Mouse (Mus musculus) gonadal fat pad, adult 2 months (tissue): ENCODE results near the gene Magi1. TPM values are rescaled to one million over a fixed set of nuclear protein-coding genes. Genes with fewer than 3 reads are reported as not detected.
A peak's percentile ranks its signal among the peaks of the same experiment; 100 is the strongest.

Experiments
- DNase-seq: peaks from one replicate; pipeline ENCODE4 v3.0.0-alpha.2; 2012; ENCODE audit warnings: low read depth
- polyA plus RNA-seq: library from polyadenylated mRNA; depleted of rRNA; stranded (reverse); fragments of >200 nt; gene quantifications from 2 replicates; pipeline ENCODE4 v1.2.3, GENCODE M21; 2012

Gene Magi1
- polyA plus RNA-seq, 1 experiment = 6.0 TPM

DNA sequence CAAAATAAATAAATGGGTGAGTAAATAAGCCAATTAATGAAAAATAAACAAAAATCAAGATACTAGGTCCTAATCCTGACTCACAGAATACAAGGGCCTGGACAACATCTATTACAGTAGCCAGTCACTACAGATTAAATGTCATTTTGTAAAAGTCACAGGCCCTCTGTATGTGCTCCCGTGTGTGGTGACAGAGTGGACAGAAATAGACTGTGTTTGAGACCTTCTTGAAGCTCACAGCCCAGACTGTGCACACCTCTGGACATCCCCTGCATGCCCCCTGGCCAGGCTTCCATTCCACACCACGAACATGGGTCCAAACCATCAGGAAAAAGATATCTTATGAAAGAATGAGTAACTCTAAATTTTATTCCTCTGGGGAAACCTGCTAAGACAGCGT is 300.2 kb downstream of the Magi1 start:
- no peak for DNase-seq

DNA sequence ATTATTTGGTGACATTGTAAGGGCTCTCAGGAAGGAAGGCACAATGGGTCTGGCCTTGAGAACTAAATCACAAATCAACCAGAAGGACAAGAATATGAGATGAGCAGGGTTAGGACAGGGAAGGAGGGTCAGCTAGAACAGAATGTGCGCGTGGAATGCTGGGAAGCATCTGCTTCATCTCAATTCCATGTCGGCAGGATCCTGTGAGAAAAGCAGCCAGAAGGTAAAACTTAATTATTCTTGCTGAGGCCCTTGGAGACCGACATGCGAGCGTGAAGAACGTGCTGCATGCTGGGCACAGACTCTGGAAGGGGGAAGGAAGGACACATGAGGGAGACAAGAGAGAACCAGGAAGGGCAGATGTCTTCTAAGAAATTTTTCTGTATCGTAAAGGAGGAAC is 302.5 kb downstream of the Magi1 start:
- DNase-seq = no peak

DNA sequence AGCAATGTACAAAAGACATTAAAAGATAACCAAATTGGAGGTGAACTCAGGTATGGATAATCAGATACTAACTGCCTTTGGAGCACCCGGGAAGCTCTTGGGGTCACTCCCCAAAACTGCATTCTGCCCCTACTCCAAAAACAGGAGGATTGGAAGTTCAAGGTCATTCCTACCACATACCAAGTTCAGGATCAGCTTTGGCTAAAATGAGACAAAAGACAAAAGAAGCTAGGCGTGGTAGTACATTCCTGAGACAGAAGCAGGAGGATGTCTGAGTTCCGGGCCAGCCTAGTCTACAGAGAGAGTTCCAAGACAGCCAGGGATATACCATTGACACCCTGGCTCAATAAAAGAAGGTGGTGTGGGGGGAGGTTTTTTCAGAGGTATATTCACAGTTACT is 304.5 kb downstream of the Magi1 start:
- no peak for DNase-seq

DNA sequence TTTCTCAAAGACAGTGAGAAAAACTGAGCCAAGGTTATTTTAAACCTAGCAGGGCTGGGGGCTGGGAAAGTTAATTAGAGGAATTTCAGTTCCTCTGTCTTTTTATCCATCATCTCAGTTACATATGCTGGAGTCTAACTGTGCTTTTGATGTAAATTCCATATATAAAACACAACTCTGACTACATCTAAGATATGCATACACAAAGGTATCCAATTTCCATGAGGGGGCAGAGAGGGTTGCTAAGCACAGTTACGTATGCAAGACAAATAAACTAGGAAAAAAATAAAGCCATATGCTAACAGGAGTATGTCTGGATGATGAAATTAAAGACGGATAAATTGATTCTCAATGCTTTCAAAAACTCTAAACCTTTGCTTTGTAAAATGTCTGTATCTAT is 315.0 kb downstream of the Magi1 start:
- DNase-seq = no peak

DNA sequence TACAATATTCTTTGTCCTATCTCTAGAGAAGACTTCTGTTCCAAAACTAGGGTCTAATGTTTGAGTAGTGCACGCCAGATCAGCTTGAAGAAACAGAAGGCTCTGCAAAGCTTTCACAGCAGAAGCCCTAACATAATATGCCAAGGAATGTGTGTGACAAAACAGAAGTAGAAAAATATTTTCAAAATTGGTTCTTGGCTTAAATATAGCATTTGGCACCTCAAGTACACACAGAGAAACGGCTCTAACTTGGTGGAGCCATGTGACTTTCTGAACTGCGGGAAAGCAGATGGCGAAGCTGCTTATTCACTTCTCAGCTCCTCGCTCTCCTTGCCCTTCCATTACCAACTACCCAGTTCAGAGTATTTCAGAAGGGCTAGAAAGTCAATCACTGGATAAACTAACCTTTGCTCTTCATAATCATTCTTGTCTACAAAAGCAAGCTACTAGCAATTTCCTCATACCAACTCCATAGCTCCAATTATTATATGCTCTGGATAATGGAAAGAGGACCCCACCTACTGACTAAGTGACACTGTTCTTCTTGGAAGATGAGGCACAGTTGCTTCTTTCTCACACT is 320.9 kb downstream of the Magi1 start:
- DNase-seq = no peak

DNA sequence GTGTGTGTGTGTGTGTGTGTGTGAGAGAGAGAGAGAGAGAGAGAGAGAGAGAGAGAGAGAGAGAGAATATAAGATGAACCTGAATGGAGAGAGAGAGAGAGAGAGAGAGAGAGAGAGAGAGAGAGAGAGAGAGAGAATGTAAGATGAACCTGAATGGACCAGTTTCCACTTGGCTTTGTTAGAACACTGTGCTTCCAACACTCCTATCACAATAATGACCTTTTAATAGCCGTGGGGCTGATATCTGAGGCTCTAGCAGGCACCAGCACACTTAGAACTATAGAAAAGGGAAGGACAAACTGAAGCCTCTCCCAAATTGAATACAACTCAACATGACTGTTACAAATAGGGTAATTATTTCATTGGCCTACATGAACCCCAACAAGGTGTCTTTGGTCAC is 321.9 kb downstream of the Magi1 start:
- DNase-seq = no peak

DNA sequence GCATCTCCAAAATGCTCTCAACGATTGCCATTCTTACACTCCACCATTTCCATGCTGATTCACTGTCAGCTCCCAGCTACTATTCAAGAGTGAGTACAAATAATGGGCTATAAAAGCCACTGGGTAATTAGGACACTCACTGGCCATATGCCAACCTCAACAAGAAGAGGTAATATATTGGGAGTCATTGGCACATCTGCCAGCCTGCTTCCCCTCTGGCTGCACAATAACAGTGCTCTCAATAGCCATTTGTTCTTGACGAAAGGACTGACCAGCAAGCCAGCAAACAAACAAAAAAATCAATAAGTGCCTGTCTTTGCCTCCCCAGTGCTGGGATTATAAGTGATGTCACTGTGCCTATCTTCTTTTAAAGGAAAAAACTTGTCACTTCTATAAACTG is 326.5 kb downstream of the Magi1 start:
- peak; percentile 78 for DNase-seq

DNA sequence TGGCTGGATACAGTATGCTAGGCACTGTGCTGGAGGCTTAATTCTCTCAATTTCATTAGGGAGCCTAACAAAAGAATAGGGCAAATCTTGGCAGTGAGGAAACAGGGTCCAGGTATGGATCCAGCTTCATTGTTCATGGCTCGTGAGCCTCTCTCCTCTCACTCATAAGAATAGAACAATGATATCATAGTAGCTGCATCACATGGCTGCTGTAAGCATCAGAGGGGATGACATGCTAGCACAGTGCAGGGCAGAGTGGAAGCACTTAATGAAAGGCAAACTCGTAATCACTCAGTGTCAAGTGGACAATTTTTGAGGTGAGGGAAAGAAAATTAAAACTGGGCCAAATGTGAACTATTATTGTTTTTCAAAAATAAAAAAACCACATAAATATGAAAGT is 337.1 kb downstream of the Magi1 start:
- DNase-seq = no peak

DNA sequence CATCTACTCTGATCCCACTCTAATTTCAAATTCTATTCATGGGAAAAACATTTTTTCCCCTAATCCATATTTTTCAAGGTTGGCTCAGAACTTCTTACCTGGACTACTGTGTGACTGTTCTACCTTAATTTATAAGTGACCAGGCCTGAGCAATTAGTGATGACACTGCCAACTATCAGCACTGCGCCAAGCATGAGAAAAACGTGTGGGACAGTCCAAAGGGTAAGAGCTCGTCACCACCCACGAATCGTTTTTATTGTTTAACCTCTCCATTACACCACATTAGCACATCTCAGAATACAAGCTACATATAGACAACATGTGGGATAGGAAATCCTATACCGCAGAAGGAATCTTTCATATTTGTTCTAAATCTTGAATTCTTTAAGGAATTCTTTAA is 347.4 kb downstream of the Magi1 start:
- no peak for DNase-seq

DNA sequence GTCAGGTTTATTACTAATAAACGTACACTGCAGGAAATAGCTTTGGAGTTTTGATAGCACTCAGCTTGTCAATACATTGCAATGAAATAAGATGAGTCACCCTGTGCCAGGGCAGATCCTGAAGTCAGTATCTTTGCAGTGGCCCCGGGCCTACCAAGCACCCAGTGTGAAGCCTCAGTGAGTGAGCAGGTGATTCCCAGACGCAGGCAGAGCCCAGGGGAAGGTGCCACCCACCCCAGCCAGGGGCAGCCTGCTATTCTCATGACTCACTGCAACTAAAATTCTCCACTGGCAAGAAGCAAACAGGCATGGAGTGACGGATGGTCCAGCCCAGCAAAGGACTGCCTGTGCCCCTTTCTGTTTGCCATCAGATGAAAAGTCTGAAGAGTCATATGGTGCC is 347.9 kb downstream of the Magi1 start:
- no peak for DNase-seq

DNA sequence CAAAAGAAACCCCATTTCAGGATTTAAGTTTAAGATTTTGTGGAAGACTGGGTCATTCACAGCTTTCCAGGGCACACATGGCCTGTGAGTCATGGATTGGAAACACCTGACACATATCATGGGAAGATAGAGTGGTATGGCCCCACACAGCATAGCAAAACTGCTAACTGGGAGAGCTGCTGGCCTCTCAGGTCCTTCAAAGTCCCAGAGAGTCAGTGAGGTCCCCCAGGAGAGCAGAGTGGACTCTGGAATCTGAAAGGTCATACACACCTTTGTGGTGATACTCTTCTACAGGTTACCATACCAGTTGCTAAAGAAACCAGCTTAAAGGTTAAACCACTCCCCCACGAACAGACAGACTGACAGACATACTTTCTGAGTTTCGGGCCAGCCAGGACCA is 349.0 kb downstream of the Magi1 start:
- no peak for DNase-seq

DNA sequence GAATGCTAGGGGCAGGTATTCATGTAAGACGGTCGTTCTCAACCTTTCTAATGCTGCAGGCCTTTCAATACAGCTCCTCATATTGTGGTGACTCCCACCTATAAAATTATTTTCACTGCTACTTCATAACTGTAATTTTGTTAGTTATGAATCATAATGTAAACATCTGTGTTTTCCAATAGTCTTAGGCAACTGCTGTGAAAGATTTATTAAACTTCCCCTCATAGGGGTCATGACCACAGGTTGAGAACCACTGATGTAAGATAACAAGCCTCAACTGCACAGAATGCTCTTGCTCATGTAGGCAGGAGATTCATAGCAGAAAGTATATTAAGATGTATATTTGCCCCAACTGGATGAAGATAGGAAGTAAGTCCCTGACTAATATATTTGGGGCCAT is 359.1 kb downstream of the Magi1 start:
- no peak for DNase-seq

DNA sequence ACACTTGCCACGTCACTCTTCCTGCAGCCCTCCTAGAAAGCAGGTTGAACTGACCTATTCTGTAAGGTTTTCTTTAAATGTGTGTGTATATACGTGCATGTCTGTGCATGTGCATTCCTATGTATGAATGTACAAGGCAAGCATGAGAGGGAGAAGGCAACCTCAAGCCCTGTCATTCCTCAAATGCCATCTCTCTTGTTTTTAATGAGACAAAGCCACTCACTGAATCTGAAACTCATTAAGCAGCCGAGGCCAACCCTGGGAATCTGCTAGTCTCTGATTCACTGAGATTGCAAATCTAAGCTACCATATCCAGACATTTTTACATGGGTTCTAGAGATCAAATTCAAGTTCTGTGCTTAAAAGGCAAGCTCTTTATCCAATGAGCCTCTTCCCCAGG is 359.7 kb downstream of the Magi1 start:
- no peak for DNase-seq

DNA sequence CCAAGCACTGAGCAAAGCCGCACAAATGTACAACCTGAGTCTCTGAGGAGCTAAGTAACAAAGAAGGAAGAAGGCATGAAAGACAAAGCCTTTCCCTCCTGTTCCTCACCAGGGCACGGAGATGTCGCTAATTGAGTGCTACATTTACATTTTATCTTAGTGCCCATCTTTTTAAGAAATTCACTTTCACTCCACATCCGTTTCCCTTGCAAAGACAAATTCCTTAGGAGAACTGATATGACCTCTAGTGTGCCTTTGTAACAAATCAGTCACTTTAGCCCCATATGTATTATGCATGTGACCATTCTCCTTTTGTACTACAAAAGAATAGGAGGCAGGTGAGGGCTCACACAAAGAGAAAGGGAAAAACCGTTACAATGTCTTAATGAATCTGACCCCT is 360.4 kb downstream of the Magi1 start:
- DNase-seq = no peak

DNA sequence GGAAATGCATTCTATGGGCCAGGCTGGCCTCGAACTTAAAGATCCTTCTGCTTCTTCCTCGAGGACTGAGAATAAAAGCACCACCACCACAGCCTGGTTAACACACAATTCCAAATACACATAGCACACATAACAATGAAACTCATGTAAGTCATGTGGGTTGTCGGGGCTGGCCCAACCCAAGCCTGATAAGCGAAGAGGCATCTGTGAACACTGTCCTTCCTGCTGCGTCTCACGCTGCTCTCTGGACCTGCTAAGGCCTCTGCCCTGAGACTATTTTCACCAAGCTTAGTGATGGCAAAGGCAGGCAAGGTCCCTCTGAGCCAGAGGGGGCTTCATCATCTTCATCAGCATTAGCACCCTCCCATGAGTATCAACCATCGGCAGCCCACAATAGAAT is 360.8 kb downstream of the Magi1 start:
- DNase-seq = no peak

DNA sequence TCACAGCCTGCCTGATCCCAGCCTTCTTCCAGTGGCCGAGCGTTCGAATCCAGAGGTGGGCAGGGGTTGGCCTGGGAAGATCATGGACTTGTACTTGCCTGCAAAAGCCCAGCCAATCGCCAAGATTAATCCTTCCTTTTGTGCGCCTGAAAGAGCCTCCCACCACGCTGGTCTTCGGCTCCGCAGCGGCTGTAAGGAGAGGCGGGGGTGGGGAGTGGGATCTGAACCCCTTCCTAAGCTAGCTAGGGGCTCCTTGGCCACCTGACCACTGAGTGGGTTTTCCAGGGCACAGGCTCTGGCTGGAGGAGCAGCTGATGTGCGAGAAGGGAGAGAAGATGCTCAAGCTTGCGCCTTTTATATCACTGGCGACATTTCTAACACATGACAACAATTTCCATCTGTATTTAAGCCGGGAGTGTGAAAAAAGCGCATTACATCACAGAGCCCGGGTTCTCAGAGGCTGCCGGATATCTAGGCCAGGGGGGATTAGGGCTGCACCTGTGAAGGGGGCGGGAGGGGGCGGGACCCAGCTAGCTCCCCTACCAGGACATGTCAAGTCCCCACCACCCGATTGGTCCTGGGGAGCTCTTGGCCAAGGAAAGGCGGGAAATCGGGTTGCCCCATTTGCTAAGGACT is 370.4 kb downstream of the Magi1 start:
- no peak for DNase-seq

DNA sequence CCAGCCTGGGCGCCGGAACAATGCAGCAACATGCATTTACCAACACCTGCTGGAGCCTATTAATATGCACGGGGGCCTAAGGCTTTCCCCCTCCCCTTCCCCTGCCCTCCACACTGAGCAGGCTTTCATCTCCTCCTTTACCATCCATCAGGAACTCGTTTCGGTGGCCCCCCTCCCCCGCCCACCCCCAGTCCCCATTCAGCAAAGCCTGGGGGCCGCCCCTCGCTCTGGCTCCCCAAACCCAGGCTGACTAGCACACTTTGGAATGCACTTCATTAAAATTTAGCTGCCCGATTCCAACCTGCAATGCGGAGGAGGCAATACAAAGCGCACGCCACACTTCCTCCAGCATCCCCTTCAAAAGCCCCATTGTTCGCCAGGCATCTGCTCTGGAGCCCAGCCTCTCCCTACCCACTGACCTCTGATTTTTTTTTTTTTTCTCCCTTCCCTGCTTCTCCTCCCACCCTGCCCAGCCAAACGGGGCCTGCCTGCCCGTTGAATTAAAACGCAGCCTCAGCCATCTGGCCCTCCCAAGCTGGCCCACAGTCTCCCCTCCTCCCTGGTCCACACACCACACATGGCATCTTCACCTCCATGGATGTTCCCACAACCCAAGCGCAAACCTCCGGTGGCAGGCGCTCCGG is 371.0 kb downstream of the Magi1 start:
- no peak for DNase-seq

DNA sequence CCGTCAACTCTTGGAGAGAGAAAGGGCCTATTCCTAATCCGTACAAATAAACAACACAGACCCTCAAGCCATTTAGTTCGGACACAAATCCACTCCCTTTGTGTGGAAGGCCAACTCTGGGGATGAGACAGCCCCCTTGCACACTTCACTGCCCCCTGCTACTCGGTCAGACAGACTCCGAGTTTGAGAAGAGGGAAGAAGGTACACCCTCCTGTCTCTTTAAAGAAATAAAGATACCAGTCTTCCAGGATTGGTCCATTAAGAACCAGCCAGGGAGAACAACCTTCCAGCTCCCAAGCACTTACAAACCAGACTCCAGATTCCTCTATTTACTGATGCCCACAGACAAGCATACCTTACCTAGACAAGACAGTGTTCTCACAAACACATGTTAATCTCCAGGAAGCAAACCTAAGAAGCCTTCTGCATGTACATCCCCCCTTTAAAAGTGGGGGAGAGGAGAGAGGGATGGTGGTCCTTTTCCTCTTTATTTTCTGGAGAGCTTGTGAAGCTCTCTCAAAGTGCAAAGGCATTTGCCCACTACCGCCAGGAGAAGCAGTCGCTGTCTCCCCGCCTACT is 371.6 kb downstream of the Magi1 start:
- DNase-seq = no peak

DNA sequence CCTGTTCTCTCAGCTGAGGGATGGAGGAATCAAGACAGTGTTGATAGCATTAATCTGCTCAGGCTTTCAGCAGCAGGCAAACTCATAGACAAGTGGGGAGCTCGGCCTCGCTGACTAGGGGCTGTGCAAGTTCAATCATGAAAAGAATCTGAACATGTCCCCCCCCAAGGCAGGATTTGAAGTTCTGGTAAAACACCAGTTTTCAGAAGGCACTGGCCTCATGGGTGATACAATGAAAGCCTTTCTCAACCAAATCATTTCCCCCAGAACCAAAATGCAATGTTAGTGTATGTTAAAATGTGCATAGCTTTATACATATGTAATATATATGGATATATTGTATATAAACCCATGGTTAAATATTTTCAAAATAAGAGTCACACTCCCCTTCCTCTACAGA is 372.3 kb downstream of the Magi1 start:
- no peak for DNase-seq

DNA sequence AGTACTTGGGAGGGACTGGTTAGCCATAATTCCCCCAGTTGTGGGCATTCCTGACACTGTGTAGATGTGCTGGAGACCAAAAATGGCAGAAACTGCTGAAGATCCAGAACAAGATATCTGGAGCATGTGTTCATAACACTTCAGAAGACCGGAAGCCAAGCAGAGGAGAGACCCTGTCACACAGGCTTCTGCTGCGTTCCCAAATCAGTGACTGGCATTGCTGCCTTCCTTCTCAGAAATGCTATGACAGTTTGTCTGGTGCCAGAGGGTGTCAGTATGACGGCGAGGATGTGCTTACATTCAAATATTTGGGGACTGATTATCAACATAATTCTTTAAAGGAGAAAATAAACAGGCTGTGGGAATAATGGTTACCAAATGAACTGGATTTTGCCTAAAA is 373.7 kb downstream of the Magi1 start:
- DNase-seq = no peak

DNA sequence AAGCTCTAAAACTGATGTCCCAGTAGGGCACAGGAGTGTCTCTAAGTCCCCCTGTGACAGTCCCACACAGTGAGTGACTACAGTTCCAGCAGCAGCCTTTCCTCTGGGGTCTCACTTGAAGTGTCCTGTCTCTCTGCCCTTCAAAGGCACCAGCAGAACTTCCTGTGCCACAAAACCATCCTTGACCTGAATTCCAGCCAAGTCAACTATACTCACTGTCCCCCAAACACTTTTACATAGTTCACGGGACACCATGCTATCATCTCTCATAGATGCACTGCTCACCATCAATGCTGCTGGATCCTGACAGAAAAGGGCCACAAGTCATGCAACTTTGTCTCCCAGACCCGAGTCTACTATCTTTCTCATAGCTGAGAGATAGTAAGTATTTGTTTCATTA is 378.7 kb downstream of the Magi1 start:
- DNase-seq = no peak

DNA sequence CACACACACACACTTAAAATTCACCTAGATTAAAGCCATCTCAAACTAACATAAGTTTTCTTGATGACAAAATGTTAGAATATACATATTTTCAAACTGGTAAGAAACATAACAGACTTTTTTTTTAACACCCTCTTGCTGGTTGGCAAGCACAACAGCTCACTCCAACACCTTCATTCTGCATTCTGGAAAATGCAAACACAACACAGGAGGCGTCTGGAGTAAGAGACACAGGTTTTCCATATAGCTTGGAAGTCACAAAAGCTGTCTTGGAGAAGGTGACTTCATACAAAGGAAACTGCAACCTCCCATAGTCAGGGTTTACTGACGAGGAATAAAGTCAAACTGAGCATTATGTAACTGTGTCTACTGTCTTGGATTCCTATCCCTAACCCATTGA is 381.5 kb downstream of the Magi1 start:
- no peak for DNase-seq

DNA sequence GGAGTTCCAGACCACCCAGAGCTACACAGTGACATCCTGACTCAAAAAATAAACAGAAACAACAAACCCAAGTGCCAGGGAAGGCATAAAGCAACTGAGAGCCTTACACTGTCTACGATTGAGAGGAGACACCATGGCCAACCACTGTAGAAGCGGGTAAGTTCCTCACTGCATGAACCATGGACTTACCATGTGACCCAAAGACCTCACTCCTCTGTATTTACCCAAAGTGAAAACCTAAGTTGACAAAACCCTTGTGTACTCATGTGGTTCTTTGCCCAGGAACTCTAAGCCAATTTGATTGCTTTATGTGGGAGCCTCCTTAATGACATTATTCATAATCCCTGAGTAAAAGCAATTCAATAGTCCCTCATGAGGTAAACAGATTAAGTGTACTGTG is 382.3 kb downstream of the Magi1 start:
- no peak for DNase-seq
